Mouse (Mus musculus) midbrain, embryonic 12.5 days (tissue): ENCODE data around the gene Ccdc181. TPM values are rescaled to one million over a fixed set of nuclear protein-coding genes. Genes with fewer than 3 reads are reported as not detected.

Source experiments
- polyA plus RNA-seq: library from polyadenylated mRNA; unstranded; fragments of >200 nt; fragmentation: Nextera tagmentation; extraction: Ambion mirVana; gene quantifications from 2 replicates; pipeline ENCODE4 v1.2.1, GENCODE M21; 2016

Gene Ccdc181
- polyA plus RNA-seq, 1 experiment from 2014 or later, result 16.8 TPM

Other genes with a start within 250 kb of the Ccdc181 start
- gene Sele, start 227.4 kb upstream of the Ccdc181 start, polyA plus RNA-seq, result not detected in 2 replicates
- 0.10 TPM in 1 of 2 replicates, not detected in the other for gene Sell, start 213.6 kb upstream of the Ccdc181 start, polyA plus RNA-seq
- gene Selp, start 160.3 kb upstream of the Ccdc181 start, polyA plus RNA-seq, result not detected in 2 replicates
- 0.13 and 0.34 TPM in 2 replicates for gene F5, start 123.7 kb upstream of the Ccdc181 start, polyA plus RNA-seq
- gene Slc19a2, start 26.5 kb upstream of the Ccdc181 start, polyA plus RNA-seq, result 10.7 and 11.1 TPM in 2 replicates
- gene Nme7, start 28.5 kb downstream of the Ccdc181 start, polyA plus RNA-seq, result 27.8 and 30.5 TPM in 2 replicates
- gene Blzf1, start 31.9 kb downstream of the Ccdc181 start, polyA plus RNA-seq, result 26.5 and 28.9 TPM in 2 replicates
- 45.5 and 50.5 TPM in 2 replicates for gene Atp1b1, start 182.8 kb downstream of the Ccdc181 start, polyA plus RNA-seq